Mouse (Mus musculus) MEL (cell line): ENCODE results near the gene Hdgf. TPM values are rescaled to one million over a fixed set of nuclear protein-coding genes. Genes with fewer than 3 reads are reported as not detected.

Experiments
- DNase-seq: peaks from one replicate; pipeline ENCODE4 v3.0.0; 2011; ENCODE audit warnings: low read depth, low spot score
- H3K27ac ChIP-seq: 2 replicates; pipeline ENCODE4 v1.5.1; 2012; ENCODE audit warnings: low read depth, mild to moderate bottlenecking, control low read depth, low read length, moderate library complexity; ENCODE audit not compliant: control insufficient read depth
- H3K27me3 ChIP-seq, 2 experiments: fragments of 150-350 bp in 1 of 2; sonication (generic) in 1 of 2; 2 replicates each; pipeline ENCODE4 v1.6.1; 2012; ENCODE audit warnings: low read length in 2 of 2, mild to moderate bottlenecking in 2 of 2, improper control_type of control experiment in 1 of 2, moderate library complexity in 1 of 2; ENCODE audit not compliant: insufficient read depth in 2 of 2, control insufficient read depth in 1 of 2
- H3K36me3 ChIP-seq, 2 experiments: 2 replicates each; pipeline ENCODE4 v1.6.1; 2012 to 2014; ENCODE audit warnings: low read length in 2 of 2, improper control_type of control experiment in 1 of 2, inconsistent platforms in 1 of 2, mild to moderate bottlenecking in 1 of 2; ENCODE audit not compliant: insufficient read depth in 2 of 2, control insufficient read depth in 1 of 2
- H3K4me1 ChIP-seq, 2 experiments: fragments of 150-350 bp in 1 of 2; sonication (generic) in 1 of 2; 2 replicates each; pipeline ENCODE4 v1.6.1; 2012; ENCODE audit warnings: low read length in 2 of 2, improper control_type of control experiment in 1 of 2, mild to moderate bottlenecking in 1 of 2; ENCODE audit not compliant: insufficient read depth in 2 of 2, control insufficient read depth in 1 of 2
- H3K4me3 ChIP-seq, 2 experiments: fragments of 150-350 bp in 1 of 2; sonication (generic) in 1 of 2; 2 replicates each; pipeline ENCODE4 v1.5.1; 2012; ENCODE audit warnings: low read depth in 2 of 2, low read length in 2 of 2, mild to moderate bottlenecking in 2 of 2, moderate library complexity in 2 of 2, control low read depth in 1 of 2, improper control_type of control experiment in 1 of 2; ENCODE audit not compliant: control insufficient read depth in 1 of 2, insufficient read depth in 1 of 2
- H3K79me2 ChIP-seq: 2 replicates; pipeline ENCODE4 v1.6.1; 2012; ENCODE audit warnings: mild to moderate bottlenecking, low read length, moderate library complexity; ENCODE audit not compliant: control insufficient read depth, poor library complexity, insufficient read depth
- H3K9ac ChIP-seq: 2 replicates; pipeline ENCODE4 v1.6.1; 2012; ENCODE audit warnings: low read depth, mild to moderate bottlenecking, control low read depth, low read length, moderate library complexity; ENCODE audit not compliant: control insufficient read depth, poor library complexity, severe bottlenecking
- H3K9me3 ChIP-seq: fragments of 150-350 bp; sonication (generic); replicated peaks from 2 replicates; pipeline ENCODE4 v1.6.1; 2012; ENCODE audit warnings: mild to moderate bottlenecking, low read length, improper control_type of control experiment, moderate library complexity; ENCODE audit not compliant: insufficient read depth
- BHLHE40 ChIP-seq: IDR thresholded peaks from 2 replicates; pipeline ENCODE4 v1.6.1; 2012; ENCODE audit warnings: low read depth, mild to moderate bottlenecking, inconsistent platforms, low read length, improper control_type of control experiment, borderline replicate concordance
- CHD1 ChIP-seq: IDR thresholded peaks from 2 replicates; pipeline ENCODE4 v1.6.1; 2012; ENCODE audit warnings: low read depth, mild to moderate bottlenecking, inconsistent platforms, low read length, improper control_type of control experiment
- CHD2 ChIP-seq: IDR thresholded peaks from 2 replicates; pipeline ENCODE4 v1.6.1; 2011; ENCODE audit warnings: low read length, improper control_type of control experiment
- CTCF ChIP-seq, 3 experiments: IDR thresholded peaks in 2 of 3; conservative IDR thresholded peaks in 1 of 3; 2 replicates each; pipeline ENCODE4 v1.5.1; 2011 to 2012; ENCODE audit warnings: low read length in 3 of 3, low read depth in 2 of 3, mild to moderate bottlenecking in 2 of 3, improper control_type of control experiment in 1 of 3, inconsistent platforms in 1 of 3, mixed read lengths in 1 of 3, moderate library complexity in 1 of 3; ENCODE audit not compliant: control insufficient read depth in 1 of 3, insufficient read depth in 1 of 3, poor library complexity in 1 of 3, severe bottlenecking in 1 of 3
- E2F4 ChIP-seq: IDR thresholded peaks from 2 replicates; pipeline ENCODE4 v1.6.1; 2011; ENCODE audit warnings: low read depth, low read length, improper control_type of control experiment, borderline replicate concordance
- EP300 ChIP-seq, 2 experiments: IDR thresholded peaks; 2 replicates each; pipeline ENCODE4 v1.6.1; 2011; ENCODE audit warnings: improper control_type of control experiment in 2 of 2, low read length in 2 of 2, low read depth in 1 of 2, mild to moderate bottlenecking in 1 of 2
- GABPA ChIP-seq: IDR thresholded peaks from 2 replicates; pipeline ENCODE4 v1.6.1; 2012; ENCODE audit warnings: low read depth, mild to moderate bottlenecking, inconsistent platforms, low read length, improper control_type of control experiment, moderate library complexity
- GATA1 ChIP-seq: IDR thresholded peaks from 2 replicates; pipeline ENCODE4 v1.6.1; 2011; ENCODE audit warnings: low read depth, low read length, improper control_type of control experiment
- KAT2A ChIP-seq: conservative IDR thresholded peaks from 2 replicates; pipeline ENCODE4 v1.6.1; 2012; ENCODE audit warnings: low read depth, low read length, improper control_type of control experiment, inconsistent platforms
- MAZ ChIP-seq: IDR thresholded peaks from 2 replicates; pipeline ENCODE4 v1.6.1; 2012; ENCODE audit warnings: low read depth, mild to moderate bottlenecking, inconsistent platforms, low read length, improper control_type of control experiment
- MEF2A ChIP-seq: IDR thresholded peaks from 2 replicates; pipeline ENCODE4 v1.6.1; 2014; ENCODE audit warnings: low read depth, mild to moderate bottlenecking, inconsistent platforms, low read length, improper control_type of control experiment; ENCODE audit not compliant: poor library complexity, insufficient replicate concordance, severe bottlenecking; ENCODE audit errors: extremely low read depth
- MXI1 ChIP-seq: IDR thresholded peaks from 2 replicates; pipeline ENCODE4 v1.6.1; 2011; ENCODE audit warnings: mild to moderate bottlenecking, low read depth, low read length, improper control_type of control experiment
- MYB ChIP-seq: IDR thresholded peaks from 2 replicates; pipeline ENCODE4 v1.6.1; 2011; ENCODE audit warnings: mild to moderate bottlenecking, low read depth, low read length, improper control_type of control experiment
- MYC ChIP-seq: IDR thresholded peaks from 2 replicates; pipeline ENCODE4 v1.6.1; 2011; ENCODE audit warnings: low read depth, mild to moderate bottlenecking, low read length, improper control_type of control experiment, moderate library complexity
- NELFE ChIP-seq: IDR thresholded peaks from 2 replicates; pipeline ENCODE4 v1.6.1; 2011; ENCODE audit warnings: low read depth, low read length, improper control_type of control experiment
- NRF1 ChIP-seq: IDR thresholded peaks from 2 replicates; pipeline ENCODE4 v1.6.1; 2014; ENCODE audit warnings: low read depth, mild to moderate bottlenecking, inconsistent platforms, low read length, improper control_type of control experiment, moderate library complexity; ENCODE audit not compliant: poor library complexity, insufficient read depth, severe bottlenecking
- POLR2A ChIP-seq, 2 experiments: IDR thresholded peaks; 2 replicates each; pipeline ENCODE4 v1.6.1; 2011 to 2012; ENCODE audit warnings: low read length in 2 of 2, mild to moderate bottlenecking in 2 of 2, control low read depth in 1 of 2, improper control_type of control experiment in 1 of 2, low read depth in 1 of 2, moderate library complexity in 1 of 2; ENCODE audit not compliant: control insufficient read depth in 1 of 2, insufficient read depth in 1 of 2, poor library complexity in 1 of 2
- POLR2AphosphoS2 ChIP-seq: IDR thresholded peaks from 2 replicates; pipeline ENCODE4 v1.6.1; 2011; ENCODE audit warnings: low read length, improper control_type of control experiment
- RAD21 ChIP-seq: IDR thresholded peaks from 2 replicates; pipeline ENCODE4 v1.6.1; 2011; ENCODE audit warnings: mild to moderate bottlenecking, low read depth, low read length, improper control_type of control experiment
- TAL1 ChIP-seq: IDR thresholded peaks from 2 replicates; pipeline ENCODE4 v1.6.1; 2012; ENCODE audit warnings: mild to moderate bottlenecking, inconsistent platforms, low read length, moderate library complexity, mixed read lengths
- TBP ChIP-seq: IDR thresholded peaks from 2 replicates; pipeline ENCODE4 v1.8.0; 2011; ENCODE audit warnings: low read depth, low read length, improper control_type of control experiment
- TCF12 ChIP-seq: IDR thresholded peaks from 2 replicates; pipeline ENCODE4 v1.6.1; 2014; ENCODE audit warnings: low read depth, mild to moderate bottlenecking, inconsistent platforms, low read length, improper control_type of control experiment, moderate library complexity
- UBTF ChIP-seq: IDR thresholded peaks from 2 replicates; pipeline ENCODE4 v1.6.1; 2012; ENCODE audit warnings: low read depth, mild to moderate bottlenecking, inconsistent platforms, low read length, improper control_type of control experiment, moderate library complexity, borderline replicate concordance; ENCODE audit not compliant: insufficient read depth
- USF2 ChIP-seq, 2 experiments: IDR thresholded peaks; 2 replicates each; pipeline ENCODE4 v1.6.1; 2011 to 2012; ENCODE audit warnings: improper control_type of control experiment in 2 of 2, low read length in 2 of 2, borderline replicate concordance in 1 of 2, inconsistent platforms in 1 of 2, low read depth in 1 of 2, mild to moderate bottlenecking in 1 of 2; ENCODE audit not compliant: insufficient read depth in 1 of 2
- ZC3H11A ChIP-seq: IDR thresholded peaks from 2 replicates; pipeline ENCODE4 v1.6.1; 2012; ENCODE audit warnings: low read depth, mild to moderate bottlenecking, inconsistent platforms, low read length, improper control_type of control experiment
- ZKSCAN1 ChIP-seq: IDR thresholded peaks from 2 replicates; pipeline ENCODE4 v1.6.1; 2012; ENCODE audit warnings: low read depth, mild to moderate bottlenecking, inconsistent platforms, low read length, improper control_type of control experiment, moderate library complexity
- ZMIZ1 ChIP-seq: IDR thresholded peaks from 2 replicates; pipeline ENCODE4 v1.6.1; 2012; ENCODE audit warnings: low read depth, mild to moderate bottlenecking, inconsistent platforms, low read length, improper control_type of control experiment, moderate library complexity
- ZNF384 ChIP-seq: IDR thresholded peaks from 2 replicates; pipeline ENCODE4 v1.6.1; 2012; ENCODE audit warnings: low read depth, mild to moderate bottlenecking, inconsistent platforms, low read length, improper control_type of control experiment
- polyA plus RNA-seq, 2 experiments: library from polyadenylated mRNA; stranded (reverse) in 1 of 2; unstranded in 1 of 2; fragments of >175 nt in 1 of 2; fragments of >200 nt in 1 of 2; gene quantifications; 2 replicates each; pipeline versions ENCODE4 v1.2.1 to v1.2.4; 2012; ENCODE audit warnings: low replicate concordance in 2 of 2, low read depth in 1 of 2; ENCODE audit not compliant: insufficient read length in 2 of 2, insufficient read depth in 1 of 2, missing spikeins in 1 of 2
- total RNA-seq: library from RNA; depleted of rRNA; stranded (reverse); fragments of 300-350 nt; gene quantifications from 2 replicates; pipeline ENCODE4 v1.2.3, GENCODE M21; 2012

Hdgf gene
- total and polyA plus RNA-seq, 3 experiments = 369 to 1,503 (median 519) TPM

GRCm38 (mm10) chr3:87899776-87900175 lies 6.3 kb upstream of the Hdgf start:
- Histone ChIP-seq H3K4me1 (peaks cover 0 to 24% of the 10 kb centered on the region in 2 experiments; a peak in 2 of 4 replicates), H3K9ac (no peak overlapping the region), H3K79me2 (peaks cover 4% of the 10 kb centered on the region), H3K27ac (peak overlapping the region; percentile 40), H3K4me3 (no peak overlapping the region; a peak in 1 of 4 replicates), H3K27me3 (no peaks in the 10 kb centered on the region), H3K36me3 (peaks cover 0 to 2% of the 10 kb centered on the region in 2 experiments; a peak in 2 of 4 replicates), H3K9me3 (no peaks in the 10 kb centered on the region)
- no peak for DNase-seq
- no peak for TF ChIP-seq MYC
- no peak for TF ChIP-seq NELFE
- 0 out of 4 replicates have a peak, but pooled peaks of 1 of the 2 experiments have one; percentile 31 for TF ChIP-seq POLR2A (IDR thresholded peaks at IDR 0.05; ENCODE audit: control insufficient read depth in 1 of 2, insufficient read depth in 1 of 2, low read depth in 1 of 2, low read length in 2 of 2, poor library complexity in 1 of 2)

DNA sequence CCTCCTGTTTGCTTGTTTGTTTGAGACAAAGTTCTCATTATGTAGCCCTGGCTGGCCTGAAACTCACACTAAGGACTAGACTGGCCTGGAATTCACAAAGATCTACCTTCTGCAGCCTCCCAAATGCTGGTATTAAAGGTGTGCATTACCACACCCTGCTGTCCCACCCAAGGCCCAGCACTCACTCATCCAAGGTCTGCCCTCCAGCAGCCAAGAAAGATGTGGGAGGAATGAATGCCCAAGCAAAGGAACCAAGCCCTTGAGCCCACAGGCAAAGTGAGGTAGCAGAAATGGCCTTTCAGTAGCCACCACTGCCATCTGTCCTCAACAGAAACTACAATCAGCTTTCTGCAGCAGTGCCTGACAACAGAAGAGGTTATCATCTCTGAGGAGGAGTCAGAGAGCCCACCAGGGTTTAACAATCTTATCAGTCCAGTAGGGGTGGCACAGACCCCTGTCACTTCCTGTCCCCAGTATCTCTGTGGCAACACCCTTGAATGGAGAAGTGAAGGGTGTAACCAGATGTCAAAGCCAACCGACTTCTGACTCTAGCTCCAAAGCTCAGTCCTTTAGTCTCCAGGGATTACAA lies 5.0 kb upstream of the Hdgf start:
- H3K9me3 ChIP-seq = no peaks in the 10 kb centered on the region
- peak; percentile 96 for DNase-seq
- H3K4me1 ChIP-seq = peaks cover 0 to 26% of the 10 kb centered on the region in 2 experiments; a peak in 2 of 4 replicates
- H3K27me3 ChIP-seq = no peaks in the 10 kb centered on the region
- peak overlapping the region; percentile 42 for H3K4me3 ChIP-seq
- peaks cover 6% of the 10 kb centered on the region for H3K79me2 ChIP-seq
- H3K36me3 ChIP-seq = peaks cover 0 to 5% of the 10 kb centered on the region in 2 experiments; a peak in 2 of 4 replicates
- peak overlapping the region; percentile 98 for H3K27ac ChIP-seq
- peak overlapping the region; percentile 60 for H3K9ac ChIP-seq
- 0 out of 2 replicates have a peak, but pooled peaks have one; percentile 10 for TF ChIP-seq BHLHE40
- no peak for TF ChIP-seq ZC3H11A
- no peak for TF ChIP-seq GABPA
- peak; percentile 80; the same call in 1 of the 2 replicates for TF ChIP-seq MYC
- TF ChIP-seq CHD1 = 0 out of 2 replicates have a peak, but pooled peaks have one; percentile 41
- TF ChIP-seq KAT2A = peak; percentile 27; the same call in 1 of the 2 replicates
- no peak; a peak in 1 of 6 replicates for TF ChIP-seq CTCF (IDR thresholded peaks at IDR 0.05 in 2 of 3, conservative IDR thresholded peaks at IDR 0.05 in 1 of 3; ENCODE audit: control insufficient read depth in 1 of 3, insufficient read depth in 1 of 3, low read depth in 2 of 3, low read length in 3 of 3, poor library complexity in 1 of 3, severe bottlenecking in 1 of 3)
- TF ChIP-seq MXI1 = 0 out of 2 replicates have a peak, but pooled peaks have one; percentile 65
- peak; percentile 96 for TF ChIP-seq MYB
- no peak for TF ChIP-seq RAD21
- TF ChIP-seq MEF2A = no peak
- TF ChIP-seq ZNF384 = no peak
- TF ChIP-seq POLR2A (IDR thresholded peaks at IDR 0.05; ENCODE audit: control insufficient read depth in 1 of 2, insufficient read depth in 1 of 2, low read depth in 1 of 2, low read length in 2 of 2, poor library complexity in 1 of 2) = peak; percentile 33 to 54; a peak in 2 of 4 replicates
- peak; percentile 100 for TF ChIP-seq EP300 (IDR thresholded peaks at IDR 0.05; ENCODE audit: low read depth in 1 of 2, low read length in 2 of 2)
- no peak for TF ChIP-seq USF2 (IDR thresholded peaks at IDR 0.05; ENCODE audit: borderline replicate concordance in 1 of 2, insufficient read depth in 1 of 2, low read depth in 1 of 2, low read length in 2 of 2)
- TF ChIP-seq NRF1 = no peak
- no peak for TF ChIP-seq CHD2
- no peak for TF ChIP-seq E2F4
- TF ChIP-seq POLR2AphosphoS2 = peak; percentile 87
- peak; percentile 86; the same call in 1 of the 2 replicates for TF ChIP-seq MAZ
- peak; percentile 100 for TF ChIP-seq TCF12
- TF ChIP-seq GATA1 = peak; percentile 100
- TF ChIP-seq NELFE = peak; percentile 66
- peak; percentile 93 for TF ChIP-seq ZMIZ1
- no peak for TF ChIP-seq ZKSCAN1
- TF ChIP-seq UBTF = no peak
- TF ChIP-seq TBP = peak; percentile 89
- peak; percentile 100 for TF ChIP-seq TAL1
